Mouse (Mus musculus): Measurements from ENCODE around the gene Brap. TPM values are rescaled to one million over a fixed set of nuclear protein-coding genes. Genes with fewer than 3 reads are reported as not detected.
A peak's percentile ranks its signal among the peaks of the same experiment; 100 is the strongest.

Gene Brap
- polyA plus RNA-seq, 1 experiment = 17.9 TPM

- no peak for TF ChIP-seq CTCF (IDR thresholded peaks at IDR 0.05; ENCODE audit: extremely low read depth, insufficient read depth, insufficient read length, insufficient replicate concordance)
- TF ChIP-seq POLR2A (IDR thresholded peaks at IDR 0.05; ENCODE audit: low read depth, low read length) = no peak
- peak overlapping the region; percentile 84 for H3K4me3 ChIP-seq (ENCODE audit: extremely low read depth, insufficient read depth, insufficient read length)
- H3K27ac ChIP-seq (ENCODE audit: insufficient read depth, low read length) = 0 out of 2 replicates have a peak overlapping the region, but pooled peaks have one; percentile 18
- H3K27me3 ChIP-seq (ENCODE audit: control insufficient read depth, insufficient read depth, low read length) = no peaks in the 10 kb centered on the region; the same call in 1 of the 2 replicates
- peak in 1 of 2 experiments; percentile 25 for DNase-seq (ENCODE audit: low read depth in 1 of 2, low spot score in 2 of 2)
- peaks cover 4% of the 10 kb centered on the region for H3K4me1 ChIP-seq (ENCODE audit: control insufficient read depth, insufficient read depth, insufficient read length)
- WGBS = under 1% methylated on average over 63 of the region's 66 CpGs
- H3K36me3 ChIP-seq (ENCODE audit: control insufficient read depth, insufficient read depth, low read length) = no peaks in the 10 kb centered on the region
Measured at GRCm38 (mm10) chr5:121712232-121712933, 52.0 kb downstream of the Brap start.

- no peak for DNase-seq (ENCODE audit: low read depth in 1 of 2, low spot score in 2 of 2)
- WGBS = 11% methylated on average over 32 of the region's 32 CpGs
- TF ChIP-seq POLR2A (IDR thresholded peaks at IDR 0.05; ENCODE audit: low read depth, low read length) (no peak), CTCF (IDR thresholded peaks at IDR 0.05; ENCODE audit: extremely low read depth, insufficient read depth, insufficient read length, insufficient replicate concordance) (no peak)
- Histone ChIP-seq H3K4me1 (ENCODE audit: control insufficient read depth, insufficient read depth, insufficient read length) (peaks cover 4% of the 10 kb centered on the region), H3K27ac (ENCODE audit: insufficient read depth, low read length) (no peak overlapping the region), H3K4me3 (ENCODE audit: extremely low read depth, insufficient read depth, insufficient read length) (peak overlapping the region; percentile 84), H3K36me3 (ENCODE audit: control insufficient read depth, insufficient read depth, low read length) (no peaks in the 10 kb centered on the region), H3K27me3 (ENCODE audit: control insufficient read depth, insufficient read depth, low read length) (no peaks in the 10 kb centered on the region; the same call in 1 of the 2 replicates)
Measured at GRCm38 (mm10) chr5:121712934-121713538, 52.7 kb downstream of the Brap start.

GRCm38 (mm10) chr5:121714331-121714730 is 54.0 kb downstream of the Brap start:
- no peaks in the 10 kb centered on the region; the same call in 1 of the 2 replicates for H3K27me3 ChIP-seq (ENCODE audit: control insufficient read depth, insufficient read depth, low read length)
- TF ChIP-seq CTCF (IDR thresholded peaks at IDR 0.05; ENCODE audit: extremely low read depth, insufficient read depth, insufficient read length, insufficient replicate concordance) (no peak), POLR2A (IDR thresholded peaks at IDR 0.05; ENCODE audit: low read depth, low read length) (no peak)
- H3K4me1 ChIP-seq (ENCODE audit: control insufficient read depth, insufficient read depth, insufficient read length) = peaks cover 4% of the 10 kb centered on the region
- H3K4me3 ChIP-seq (ENCODE audit: extremely low read depth, insufficient read depth, insufficient read length) = no peak overlapping the region
- H3K27ac ChIP-seq (ENCODE audit: insufficient read depth, low read length) = no peak overlapping the region
- DNase-seq (ENCODE audit: low read depth in 1 of 2, low spot score in 2 of 2) = no peak
- WGBS = 100% methylated on average over 1 of the region's 1 CpGs
- H3K36me3 ChIP-seq (ENCODE audit: control insufficient read depth, insufficient read depth, low read length) = no peaks in the 10 kb centered on the region

GRCm38 (mm10) chr5:121714928-121715327 is 54.6 kb downstream of the Brap start:
- 70% methylated on average over 6 of the region's 6 CpGs for WGBS
- Histone ChIP-seq H3K27ac (ENCODE audit: insufficient read depth, low read length) (no peak overlapping the region), H3K36me3 (ENCODE audit: control insufficient read depth, insufficient read depth, low read length) (no peaks in the 10 kb centered on the region), H3K27me3 (ENCODE audit: control insufficient read depth, insufficient read depth, low read length) (no peaks in the 10 kb centered on the region; the same call in 1 of the 2 replicates), H3K4me1 (ENCODE audit: control insufficient read depth, insufficient read depth, insufficient read length) (peaks cover 4% of the 10 kb centered on the region), H3K4me3 (ENCODE audit: extremely low read depth, insufficient read depth, insufficient read length) (no peak overlapping the region)
- DNase-seq (ENCODE audit: low read depth in 1 of 2, low spot score in 2 of 2) = no peak
- no peak for TF ChIP-seq CTCF (IDR thresholded peaks at IDR 0.05; ENCODE audit: extremely low read depth, insufficient read depth, insufficient read length, insufficient replicate concordance)
- no peak for TF ChIP-seq POLR2A (IDR thresholded peaks at IDR 0.05; ENCODE audit: low read depth, low read length)

- H3K4me1 ChIP-seq (ENCODE audit: control insufficient read depth, insufficient read depth, insufficient read length) = peaks cover 2% of the 10 kb centered on the region
- no peak overlapping the region for H3K27ac ChIP-seq (ENCODE audit: insufficient read depth, low read length)
- TF ChIP-seq POLR2A (IDR thresholded peaks at IDR 0.05; ENCODE audit: low read depth, low read length) (no peak), CTCF (IDR thresholded peaks at IDR 0.05; ENCODE audit: extremely low read depth, insufficient read depth, insufficient read length, insufficient replicate concordance) (no peak)
- H3K4me3 ChIP-seq (ENCODE audit: extremely low read depth, insufficient read depth, insufficient read length) = no peak overlapping the region
- no peak for DNase-seq (ENCODE audit: low read depth in 1 of 2, low spot score in 2 of 2)
- 88% methylated on average over 5 of the region's 5 CpGs for WGBS
- no peaks in the 10 kb centered on the region for H3K27me3 ChIP-seq (ENCODE audit: control insufficient read depth, insufficient read depth, low read length)
- H3K36me3 ChIP-seq (ENCODE audit: control insufficient read depth, insufficient read depth, low read length) = no peaks in the 10 kb centered on the region
Measured at GRCm38 (mm10) chr5:121718462-121718861, 58.1 kb downstream of the Brap start.

- Histone ChIP-seq H3K27me3 (ENCODE audit: control insufficient read depth, insufficient read depth, low read length) (no peaks in the 10 kb centered on the region), H3K4me3 (ENCODE audit: extremely low read depth, insufficient read depth, insufficient read length) (no peak overlapping the region), H3K27ac (ENCODE audit: insufficient read depth, low read length) (no peak overlapping the region), H3K4me1 (ENCODE audit: control insufficient read depth, insufficient read depth, insufficient read length) (no peaks in the 10 kb centered on the region), H3K36me3 (ENCODE audit: control insufficient read depth, insufficient read depth, low read length) (no peaks in the 10 kb centered on the region)
- WGBS = 90% methylated on average over 5 of the region's 5 CpGs
- TF ChIP-seq POLR2A (IDR thresholded peaks at IDR 0.05; ENCODE audit: low read depth, low read length) (no peak), CTCF (IDR thresholded peaks at IDR 0.05; ENCODE audit: extremely low read depth, insufficient read depth, insufficient read length, insufficient replicate concordance) (no peak)
- DNase-seq (ENCODE audit: low read depth in 1 of 2, low spot score in 2 of 2) = no peak
Measured at GRCm38 (mm10) chr5:121720888-121721585, 60.7 kb downstream of the Brap start.

Measured in spleen, adult 2 months (tissue).